Mouse (Mus musculus) MEL (cell line): ENCODE measurements around the gene Hes3.

Source experiments
- CHD1 ChIP-seq: IDR thresholded peaks from 2 replicates; pipeline ENCODE4 v1.6.1; 2012; ENCODE audit warnings: low read depth, mild to moderate bottlenecking, inconsistent platforms, low read length, improper control_type of control experiment
- CTCF ChIP-seq, 3 experiments: IDR thresholded peaks in 2 of 3; conservative IDR thresholded peaks in 1 of 3; 2 replicates each; pipeline ENCODE4 v1.5.1; 2011 to 2012; ENCODE audit warnings: low read length in 3 of 3, low read depth in 2 of 3, mild to moderate bottlenecking in 2 of 3, improper control_type of control experiment in 1 of 3, inconsistent platforms in 1 of 3, mixed read lengths in 1 of 3, moderate library complexity in 1 of 3; ENCODE audit not compliant: control insufficient read depth in 1 of 3, insufficient read depth in 1 of 3, poor library complexity in 1 of 3, severe bottlenecking in 1 of 3
- ELF1 ChIP-seq: IDR thresholded peaks from 2 replicates; pipeline ENCODE4 v1.6.1; 2014; ENCODE audit warnings: low read depth, mild to moderate bottlenecking, inconsistent platforms, low read length, improper control_type of control experiment, moderate library complexity
- EP300 ChIP-seq, 2 experiments: IDR thresholded peaks; 2 replicates each; pipeline ENCODE4 v1.6.1; 2011; ENCODE audit warnings: improper control_type of control experiment in 2 of 2, low read length in 2 of 2, low read depth in 1 of 2, mild to moderate bottlenecking in 1 of 2
- HCFC1 ChIP-seq: IDR thresholded peaks from 2 replicates; pipeline ENCODE4 v1.6.1; 2012; ENCODE audit warnings: low read depth, mild to moderate bottlenecking, inconsistent platforms, low read length, improper control_type of control experiment, moderate library complexity
- MAFK ChIP-seq: IDR thresholded peaks from 2 replicates; pipeline ENCODE4 v1.6.1; 2011; ENCODE audit warnings: low read depth, mild to moderate bottlenecking, low read length, improper control_type of control experiment, borderline replicate concordance
- MAX ChIP-seq: IDR thresholded peaks from 2 replicates; pipeline ENCODE4 v1.6.1; 2011; ENCODE audit warnings: low read length, improper control_type of control experiment
- NELFE ChIP-seq: IDR thresholded peaks from 2 replicates; pipeline ENCODE4 v1.6.1; 2011; ENCODE audit warnings: low read depth, low read length, improper control_type of control experiment
- NRF1 ChIP-seq: IDR thresholded peaks from 2 replicates; pipeline ENCODE4 v1.6.1; 2014; ENCODE audit warnings: low read depth, mild to moderate bottlenecking, inconsistent platforms, low read length, improper control_type of control experiment, moderate library complexity; ENCODE audit not compliant: poor library complexity, insufficient read depth, severe bottlenecking
- POLR2A ChIP-seq, 2 experiments: IDR thresholded peaks; 2 replicates each; pipeline ENCODE4 v1.6.1; 2011 to 2012; ENCODE audit warnings: low read length in 2 of 2, mild to moderate bottlenecking in 2 of 2, control low read depth in 1 of 2, improper control_type of control experiment in 1 of 2, low read depth in 1 of 2, moderate library complexity in 1 of 2; ENCODE audit not compliant: control insufficient read depth in 1 of 2, insufficient read depth in 1 of 2, poor library complexity in 1 of 2
- POLR2AphosphoS2 ChIP-seq: IDR thresholded peaks from 2 replicates; pipeline ENCODE4 v1.6.1; 2011; ENCODE audit warnings: low read length, improper control_type of control experiment
- TCF12 ChIP-seq: IDR thresholded peaks from 2 replicates; pipeline ENCODE4 v1.6.1; 2014; ENCODE audit warnings: low read depth, mild to moderate bottlenecking, inconsistent platforms, low read length, improper control_type of control experiment, moderate library complexity
- ZNF384 ChIP-seq: IDR thresholded peaks from 2 replicates; pipeline ENCODE4 v1.6.1; 2012; ENCODE audit warnings: low read depth, mild to moderate bottlenecking, inconsistent platforms, low read length, improper control_type of control experiment

- TF ChIP-seq CTCF (IDR thresholded peaks at IDR 0.05 in 2 of 3, conservative IDR thresholded peaks at IDR 0.05 in 1 of 3; ENCODE audit: control insufficient read depth in 1 of 3, insufficient read depth in 1 of 3, low read depth in 2 of 3, low read length in 3 of 3, poor library complexity in 1 of 3, severe bottlenecking in 1 of 3), result no peak
- no peak for TF ChIP-seq NRF1
- no peak for TF ChIP-seq MAX
- no peak for TF ChIP-seq HCFC1
- no peak for TF ChIP-seq ELF1
- TF ChIP-seq MAFK, result no peak
- TF ChIP-seq ZNF384, result no peak
- TF ChIP-seq EP300 (IDR thresholded peaks at IDR 0.05; ENCODE audit: low read depth in 1 of 2, low read length in 2 of 2), result no peak
- TF ChIP-seq NELFE, result no peak
- no peak for TF ChIP-seq POLR2AphosphoS2
- no peak for TF ChIP-seq TCF12
- no peak for TF ChIP-seq CHD1
- TF ChIP-seq POLR2A (IDR thresholded peaks at IDR 0.05; ENCODE audit: control insufficient read depth in 1 of 2, insufficient read depth in 1 of 2, low read depth in 1 of 2, low read length in 2 of 2, poor library complexity in 1 of 2), result no peak
These were observed 47.5 kb downstream of the Hes3 start for GRCm38 (mm10) chr4:152243969-152244368.
